Mouse (Mus musculus): ENCODE measurements around the gene Snx13.

DNA sequence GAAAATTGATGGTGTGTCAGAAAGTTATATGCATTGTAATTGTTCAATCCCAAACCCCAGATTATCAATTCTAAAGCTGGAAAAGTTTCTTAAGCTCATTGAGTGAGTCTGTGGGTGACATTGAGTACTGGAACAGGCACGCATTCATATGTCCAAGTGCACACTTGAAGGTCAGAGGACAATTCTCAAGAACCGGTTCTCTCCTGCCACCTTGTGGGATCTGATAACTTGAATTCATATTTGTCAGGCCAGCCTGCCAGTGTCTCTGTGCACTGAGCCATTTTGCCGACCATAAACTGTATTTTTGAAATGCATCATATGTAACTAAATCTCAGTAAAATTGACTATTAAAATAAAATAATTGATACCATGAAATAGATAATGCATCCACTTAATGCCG lies 114.7 kb downstream of the Snx13 start:
- TF ChIP-seq GATA1 (IDR thresholded peaks at IDR 0.05; ENCODE audit: low read length) (no peak), TAL1 (IDR thresholded peaks at IDR 0.05; ENCODE audit: low read length) (no peak)

Data from erythroblast, embryonic 14.5 days (primary cell).